Mouse (Mus musculus): Measurements from ENCODE around the gene Nap1l1. TPM values are rescaled to one million over a fixed set of nuclear protein-coding genes. Genes with fewer than 3 reads are reported as not detected.

The Nap1l1 gene
- total RNA-seq, 4 experiments from 2014 or later: 212 to 237 (median 222) TPM

Other genes starting within 250 kb of the Nap1l1 start
- gene Bbs10, start 174.5 kb upstream of the Nap1l1 start, total RNA-seq (2022): 1 to 10 TPM; 5.5 to 6.5 (median 5.7) TPM
- gene Phlda1, start 33.1 kb downstream of the Nap1l1 start, total RNA-seq (2022): 10 to 100 TPM; 24.1 to 31.4 (median 25.1) TPM

Measured in left cerebral cortex, adult 8-10 months (tissue).